Mouse (Mus musculus) megakaryocyte, embryonic 14.5 days (primary cell): ENCODE results near the gene Sfmbt2.

Experiments used
- FLI1 ChIP-seq: IDR thresholded peaks from 2 replicates; pipeline ENCODE4 v1.6.1; 2012; ENCODE audit warnings: low read length, inconsistent platforms, mixed read lengths
- GATA1 ChIP-seq: IDR thresholded peaks from 3 replicates; pipeline ENCODE4 v1.6.1; 2012; ENCODE audit warnings: mixed read lengths, low read length, inconsistent platforms, borderline replicate concordance

- TF ChIP-seq GATA1: no peak
- TF ChIP-seq FLI1: no peak
Observed at GRCm38 (mm10) chr2:10374207-10375023, 4.1 kb downstream of the Sfmbt2 start.
